Mouse (Mus musculus) layer of hippocampus, adult 18-20 months (tissue): Measurements from ENCODE around the gene Thrap3. TPM values are rescaled to one million over a fixed set of nuclear protein-coding genes. Genes with fewer than 3 reads are reported as not detected.
"Not testable (repeated sequence)": the region's sequence is repeated elsewhere in the genome, so short reads cannot be mapped to it uniquely, and the experiment has no call there.

Experiments
- DNase-seq, 2 experiments: peaks; one replicate each; pipeline ENCODE4 v3.0.0; 2022; ENCODE audit warnings: low spot score in 2 of 2
- total RNA-seq, 2 experiments: library from RNA; stranded (reverse); gene quantifications; 2 replicates each; pipeline ENCODE4 v1.2.3; 2021

Gene Thrap3
- total RNA-seq, 2 experiments from 2014 or later, result 136 to 145 TPM

GRCm38 (mm10) chr4:126220045-126220444 is 17.5 kb upstream of the Thrap3 start:
- DNase-seq, result no peak

GRCm38 (mm10) chr4:126219540-126219939 is 17.0 kb upstream of the Thrap3 start:
- DNase-seq, result not testable (repeated sequence)

- no peak for DNase-seq
Observed at GRCm38 (mm10) chr4:126217771-126218170, 15.2 kb upstream of the Thrap3 start.

- DNase-seq, result no peak
Observed at GRCm38 (mm10) chr4:126207081-126207480, 4.5 kb upstream of the Thrap3 start.

GRCm38 (mm10) chr4:126205386-126205785 is 2.8 kb upstream of the Thrap3 start:
- DNase-seq, result no peak

- DNase-seq, result no peak
Observed at GRCm38 (mm10) chr4:126204661-126205230, 2.2 kb upstream of the Thrap3 start.

GRCm38 (mm10) chr4:126204016-126204415 is 1.5 kb upstream of the Thrap3 start:
- no peak for DNase-seq

- DNase-seq, result no peak
Observed at GRCm38 (mm10) chr4:126203336-126203895, 856 bp upstream of the Thrap3 start.

- DNase-seq, result peak in 1 of 2 experiments; percentile 22
Observed at GRCm38 (mm10) chr4:126201514-126202302, 852 bp downstream of the Thrap3 start.

- no peak for DNase-seq
Observed at GRCm38 (mm10) chr4:126200656-126201055, 1.9 kb downstream of the Thrap3 start.

GRCm38 (mm10) chr4:126200036-126200435 is 2.5 kb downstream of the Thrap3 start:
- DNase-seq, result no peak

GRCm38 (mm10) chr4:126199556-126199955 is 3.0 kb downstream of the Thrap3 start:
- DNase-seq, result no peak

GRCm38 (mm10) chr4:126197485-126197884 is 5.1 kb downstream of the Thrap3 start:
- no peak for DNase-seq

GRCm38 (mm10) chr4:126194916-126195315 is 7.6 kb downstream of the Thrap3 start:
- no peak for DNase-seq

- no peak for DNase-seq
Observed at GRCm38 (mm10) chr4:126194216-126194615, 8.3 kb downstream of the Thrap3 start.

GRCm38 (mm10) chr4:126190636-126191035 is 11.9 kb downstream of the Thrap3 start:
- no peak for DNase-seq

- DNase-seq, result no peak
Observed at GRCm38 (mm10) chr4:126187096-126187495, 15.5 kb downstream of the Thrap3 start.

- DNase-seq, result no peak
Observed at GRCm38 (mm10) chr4:126183034-126183433, 19.5 kb downstream of the Thrap3 start.

GRCm38 (mm10) chr4:126181170-126181957 is 21.2 kb downstream of the Thrap3 start:
- DNase-seq, result peak in 1 of 2 experiments; percentile 59

- DNase-seq, result not testable (repeated sequence)
Observed at GRCm38 (mm10) chr4:126175980-126176379, 26.6 kb downstream of the Thrap3 start.

GRCm38 (mm10) chr4:126173800-126174199 is 28.8 kb downstream of the Thrap3 start:
- DNase-seq, result no peak

GRCm38 (mm10) chr4:126170737-126171136 is 31.8 kb downstream of the Thrap3 start:
- not testable (repeated sequence) for DNase-seq
